Mouse (Mus musculus) stomach, postnatal 0 days (tissue): ENCODE data around the gene Mlf2.

Source experiments
- CTCF ChIP-seq: IDR thresholded peaks from 2 replicates; pipeline ENCODE4 v1.5.1; 2016; ENCODE audit warnings: antibody characterized with exemption, low read depth, mild to moderate bottlenecking, moderate library complexity
- EP300 ChIP-seq: optimal IDR thresholded peaks from 2 replicates; pipeline ENCODE3; 2016; ENCODE audit warnings: antibody characterized with exemption

DNA sequence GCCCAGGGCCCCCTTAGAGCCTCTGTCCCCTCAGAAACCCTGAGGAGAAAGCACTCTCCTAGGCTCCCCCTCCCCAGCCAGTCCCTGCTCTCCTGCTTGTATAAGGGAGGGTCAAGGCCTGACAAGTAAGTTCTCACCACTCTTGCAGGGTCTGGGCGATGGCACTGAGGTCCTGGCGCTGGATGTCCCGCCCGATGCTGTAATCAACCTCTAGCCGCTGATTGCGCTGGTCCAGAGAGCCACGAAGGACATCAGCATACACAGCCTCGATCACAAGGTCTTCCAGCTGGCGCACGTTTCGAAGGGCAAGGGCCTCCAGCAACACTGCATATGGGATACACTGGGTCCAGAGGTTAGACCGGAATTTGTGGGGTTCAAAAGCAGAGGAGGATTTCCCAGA lies 29.8 kb downstream of the Mlf2 start:
- TF ChIP-seq CTCF (no peak), EP300 (no peak)
